Mouse (Mus musculus): ENCODE results near the gene Gpc5.

Gpc5 gene

DNA sequence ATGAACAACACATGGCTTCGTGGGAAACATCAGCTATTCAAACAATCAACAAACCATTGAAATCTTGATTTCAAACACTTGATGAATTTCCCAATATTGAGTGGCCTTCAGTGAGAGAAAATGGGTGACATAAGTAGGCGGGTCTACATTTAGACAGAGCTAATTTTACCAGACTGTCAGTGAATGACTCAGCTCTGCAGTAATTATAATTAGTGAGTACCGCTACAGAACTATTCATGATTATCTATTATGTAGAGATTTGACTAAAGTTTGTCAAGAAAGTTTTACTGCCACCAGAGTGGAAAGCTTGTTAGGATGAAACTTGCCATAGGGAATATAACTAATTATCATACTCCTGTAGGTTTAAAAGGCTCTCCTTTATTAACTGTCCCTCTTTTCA is 1323.5 kb downstream of the Gpc5 start:
- no peak for DNase-seq

DNA sequence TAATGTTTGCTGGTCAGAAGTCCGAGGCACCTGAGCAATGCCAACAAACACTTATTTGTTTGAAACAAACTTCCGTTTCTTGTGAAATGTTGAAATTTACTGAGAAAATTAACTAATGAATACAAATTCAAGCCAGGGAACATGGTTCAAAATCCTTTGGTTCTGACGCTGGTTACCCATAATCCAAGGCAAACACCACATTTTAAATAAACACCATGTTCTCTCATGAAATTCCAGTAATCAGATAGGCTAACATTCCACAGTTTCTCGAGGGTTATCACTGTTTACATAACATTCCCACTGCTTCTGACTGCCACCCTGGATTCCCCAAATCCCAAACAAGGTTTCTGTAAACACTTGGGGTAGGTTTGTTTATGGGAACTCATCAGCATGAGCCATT is 1356.2 kb downstream of the Gpc5 start:
- no peak for DNase-seq

DNA sequence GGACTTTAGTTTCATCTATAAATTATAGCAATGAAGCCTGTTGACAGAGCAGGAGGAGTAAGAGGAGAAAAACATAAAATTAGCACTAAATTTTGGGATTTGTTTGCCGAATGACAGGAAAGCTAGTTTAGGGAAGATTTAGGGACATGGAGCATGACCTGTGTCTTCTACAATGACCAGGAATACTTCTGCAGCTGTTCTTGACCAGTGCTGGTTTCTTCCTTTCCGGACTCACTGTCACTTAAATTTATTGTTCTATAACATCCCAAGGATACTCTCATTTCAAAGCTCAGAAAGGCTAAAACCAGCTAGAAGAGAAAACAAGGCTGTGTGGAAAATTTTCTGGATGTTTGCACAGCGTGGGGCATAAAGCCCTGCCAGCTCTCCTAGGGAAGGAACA is 1361.3 kb downstream of the Gpc5 start:
- no peak for DNase-seq

DNA sequence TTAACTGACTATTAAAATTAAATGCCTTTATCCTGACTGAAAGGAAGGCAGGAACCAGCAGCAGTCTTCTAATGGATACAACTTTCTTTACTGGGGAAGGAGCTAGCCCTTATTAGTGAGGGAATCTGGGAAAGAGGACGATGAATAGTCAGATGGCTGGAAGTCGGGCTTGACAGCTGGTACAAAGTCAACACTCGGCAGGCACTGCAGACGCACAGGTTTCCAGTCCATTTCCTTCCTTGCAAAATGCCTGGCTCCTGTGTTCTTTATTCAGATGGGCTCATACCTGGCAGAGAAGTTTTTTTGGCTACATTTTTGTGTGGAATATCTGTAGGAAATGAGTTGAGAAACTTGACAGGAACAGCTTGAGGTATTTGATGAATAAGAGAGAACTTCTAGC is 1364.2 kb downstream of the Gpc5 start:
- DNase-seq = no peak

DNA sequence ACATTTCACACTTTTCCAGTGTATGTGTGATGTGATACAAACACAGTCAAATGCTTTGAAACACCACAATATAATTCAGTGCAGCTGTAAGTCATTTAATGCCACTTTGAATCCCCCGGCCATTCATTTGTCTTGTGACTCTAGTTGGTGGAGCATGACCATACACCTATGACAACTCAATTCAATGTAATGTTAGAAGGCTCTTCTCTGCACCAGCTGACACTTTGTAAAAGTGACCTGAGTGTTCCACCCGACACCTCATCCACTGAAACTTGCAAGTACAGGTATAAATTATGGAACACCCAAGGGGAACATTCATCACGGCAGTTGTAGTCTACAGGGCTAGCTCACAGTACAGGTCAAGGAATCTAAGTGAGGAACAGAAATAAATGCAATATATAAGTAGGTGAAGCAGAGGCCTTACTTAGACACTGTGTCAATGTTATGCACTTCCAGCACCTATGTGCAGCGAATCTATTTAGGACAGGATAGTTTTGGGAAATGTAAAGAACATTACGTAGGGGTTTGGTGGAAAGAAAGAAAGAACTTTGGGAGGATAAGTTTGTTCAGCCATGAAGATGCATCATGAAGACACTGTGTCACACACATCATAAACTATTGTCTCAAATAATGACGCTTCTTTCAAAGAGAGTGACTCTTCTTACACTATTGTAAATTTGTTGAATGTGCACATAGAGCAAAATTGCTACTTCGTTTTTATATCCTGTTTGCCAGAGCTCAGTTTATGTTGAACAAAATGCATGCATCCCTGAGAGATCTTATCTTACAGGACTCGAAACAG is 1381.6 kb downstream of the Gpc5 start:
- DNase-seq = no peak

DNA sequence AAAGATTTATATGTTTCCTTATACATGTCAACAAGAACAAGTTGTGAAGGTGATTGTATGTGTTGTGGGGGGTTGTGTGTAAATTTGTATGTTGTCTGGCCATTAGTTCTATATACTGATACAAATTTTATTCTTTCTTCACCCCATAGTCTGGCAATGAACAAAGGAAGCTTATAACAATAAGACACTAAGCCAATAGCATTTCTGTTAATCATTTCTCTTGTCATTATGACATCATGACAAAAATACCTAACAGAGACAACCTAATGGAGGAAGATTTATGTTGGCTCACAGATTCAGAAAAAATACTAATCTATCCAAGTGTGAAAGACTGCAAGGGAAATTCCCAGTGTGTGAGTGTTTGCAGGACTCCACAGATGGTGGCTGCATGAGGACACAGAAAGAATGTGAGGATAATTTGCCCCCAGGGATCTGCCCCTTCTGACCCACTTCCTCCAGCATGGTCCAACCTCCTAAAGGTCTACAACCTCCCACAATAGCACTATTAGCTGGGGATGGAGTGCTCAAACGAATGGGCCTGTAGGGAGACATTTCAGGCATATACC is 1402.4 kb downstream of the Gpc5 start:
- no peak for DNase-seq

DNA sequence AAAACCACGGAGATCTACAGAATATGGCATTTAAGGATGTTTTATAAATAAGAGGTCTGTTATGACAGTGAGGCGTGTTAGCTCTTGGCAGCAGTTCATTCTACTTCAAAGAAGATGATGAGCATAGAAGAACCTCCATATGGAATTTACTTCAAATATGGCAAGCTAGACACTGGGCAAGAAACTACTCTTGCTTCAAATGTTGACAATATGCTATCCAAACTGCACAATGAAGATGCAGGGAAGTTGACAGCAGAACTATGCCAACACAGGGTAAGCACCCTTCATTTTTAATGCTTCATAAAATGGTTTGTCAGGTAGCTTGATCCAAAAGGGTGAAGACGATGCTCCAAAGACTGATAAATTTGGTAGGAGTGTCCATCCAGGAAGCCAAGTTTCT is 1446.2 kb downstream of the Gpc5 start:
- no peak for DNase-seq

DNA sequence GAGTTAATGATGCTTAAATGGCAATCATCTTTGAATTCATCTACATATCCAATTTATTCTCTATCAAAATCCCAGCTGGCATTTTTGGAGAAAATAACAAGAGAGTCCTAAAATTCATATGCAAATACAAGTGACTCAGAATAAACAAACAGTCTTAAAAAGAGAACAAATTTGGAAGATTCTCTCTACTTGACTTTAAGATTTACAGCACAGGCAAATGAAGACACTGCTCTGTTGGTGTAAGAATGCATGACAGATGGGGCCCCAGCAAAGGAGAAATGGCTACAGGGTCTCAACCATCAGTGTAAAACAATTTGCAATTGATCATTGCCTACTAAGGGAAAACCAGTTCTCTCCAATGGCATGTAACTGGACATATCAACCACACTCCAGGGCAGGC is 1451.7 kb downstream of the Gpc5 start:
- DNase-seq = no peak

DNA sequence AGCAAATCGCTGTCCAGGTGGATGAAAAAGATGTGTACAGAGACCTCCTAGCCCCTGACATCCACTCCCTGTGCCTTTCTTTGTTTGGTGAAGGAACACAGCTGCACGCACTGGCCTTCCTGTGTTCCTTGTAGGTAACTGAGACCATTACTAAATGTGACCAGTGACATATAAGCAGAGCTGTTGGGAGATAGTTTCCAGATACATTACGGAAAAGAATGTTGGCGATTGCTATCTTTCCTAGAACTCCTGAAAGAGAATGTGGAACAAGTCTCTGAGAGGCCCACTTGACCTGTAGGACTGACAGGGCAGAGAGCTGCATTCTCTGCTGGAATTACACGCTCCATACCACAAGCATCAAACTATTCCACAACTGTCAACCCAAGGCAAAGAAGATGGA is 1459.4 kb downstream of the Gpc5 start:
- no peak for DNase-seq

DNA sequence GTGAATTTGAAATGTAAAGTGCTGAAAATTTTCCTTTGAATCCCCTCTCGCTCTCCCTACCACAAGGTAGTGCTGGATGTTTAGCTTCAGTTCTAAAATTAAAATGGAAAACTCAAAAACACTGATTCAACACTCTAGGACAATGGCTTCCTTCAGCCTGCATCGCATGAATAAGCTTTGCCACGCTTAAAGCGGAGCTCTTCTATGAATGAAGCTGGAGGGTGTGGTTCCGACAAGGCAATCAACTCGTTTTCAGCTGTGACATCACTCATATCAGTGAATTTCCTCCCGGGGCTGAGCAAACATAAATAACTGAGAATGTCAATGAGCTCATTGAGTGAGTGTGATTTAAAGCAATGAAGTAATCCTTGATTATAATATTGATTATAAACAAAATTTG is 1461.3 kb downstream of the Gpc5 start:
- no peak for DNase-seq

DNA sequence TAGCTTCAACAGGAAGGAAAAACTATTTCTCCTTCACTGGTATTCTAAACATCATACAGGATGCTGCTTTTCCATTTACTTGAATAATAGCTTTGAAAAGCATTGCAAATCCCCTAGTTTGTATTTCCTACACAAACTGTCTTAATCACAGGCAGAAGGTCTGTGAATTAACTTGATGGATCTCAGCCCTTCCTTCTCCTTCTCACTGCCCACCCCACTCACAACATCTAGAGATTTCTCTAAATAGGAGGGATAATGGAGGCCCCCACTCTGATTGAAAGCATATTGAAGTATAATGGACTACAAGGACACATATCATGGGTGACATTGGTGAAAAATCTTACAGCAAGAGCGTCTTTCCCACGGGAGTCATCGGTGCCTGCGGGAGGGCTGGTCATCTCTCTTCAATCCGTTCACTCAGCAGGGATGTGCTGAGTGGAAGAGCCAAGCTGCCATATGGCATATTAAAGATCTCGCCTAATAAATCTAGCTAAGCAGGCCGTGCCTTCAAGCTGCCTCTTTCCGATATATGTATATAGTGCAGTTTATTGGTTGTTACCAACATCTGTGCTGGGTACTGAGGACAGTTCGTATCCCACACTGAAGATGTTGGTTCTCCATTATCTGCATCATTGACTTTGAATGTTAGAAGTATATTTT is 1466.3 kb downstream of the Gpc5 start:
- DNase-seq = no peak

DNA sequence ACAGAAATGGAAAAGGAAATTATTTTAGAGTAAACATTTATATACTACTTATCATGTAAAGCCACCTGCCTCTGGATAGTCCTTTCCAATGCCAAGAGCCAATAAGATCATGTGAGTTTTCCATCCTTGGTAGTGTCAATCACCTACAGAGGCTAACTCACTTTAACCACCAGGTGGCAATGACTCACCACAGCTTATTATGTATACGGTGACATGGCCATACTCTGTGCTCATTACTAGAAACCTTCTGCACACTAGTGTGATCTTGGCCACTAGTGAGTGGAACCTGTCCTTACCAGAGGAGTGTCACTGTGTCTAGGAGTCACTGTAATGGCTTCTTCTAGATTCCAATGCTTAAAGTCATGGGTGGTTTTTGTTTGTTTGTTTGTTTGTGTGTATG is 1468.0 kb downstream of the Gpc5 start:
- no peak for DNase-seq

All from spleen, adult 18-20 months (tissue).